Mouse (Mus musculus) forelimb bud, embryonic 11.5 days (tissue): ENCODE measurements around the gene Cxcl12.

Experiments
- DNase-seq: peaks from one replicate; pipeline ENCODE4 v3.0.0-alpha.2; 2012; ENCODE audit warnings: low read depth, low spot score

The Cxcl12 gene

GRCm38 (mm10) chr6:117219911-117220481 lies 51.7 kb downstream of the Cxcl12 start:
- no peak for DNase-seq

GRCm38 (mm10) chr6:117220831-117221345 lies 52.6 kb downstream of the Cxcl12 start:
- DNase-seq: no peak
